Mouse (Mus musculus): ENCODE measurements around the gene Rhox7a. TPM values are rescaled to one million over a fixed set of nuclear protein-coding genes. Genes with fewer than 3 reads are reported as not detected.
"Not testable (repeated sequence)": the region's sequence is repeated elsewhere in the genome, so short reads cannot be mapped to it uniquely, and the experiment has no call there.

Rhox7a gene
- total RNA-seq (2021): not detected

DNA sequence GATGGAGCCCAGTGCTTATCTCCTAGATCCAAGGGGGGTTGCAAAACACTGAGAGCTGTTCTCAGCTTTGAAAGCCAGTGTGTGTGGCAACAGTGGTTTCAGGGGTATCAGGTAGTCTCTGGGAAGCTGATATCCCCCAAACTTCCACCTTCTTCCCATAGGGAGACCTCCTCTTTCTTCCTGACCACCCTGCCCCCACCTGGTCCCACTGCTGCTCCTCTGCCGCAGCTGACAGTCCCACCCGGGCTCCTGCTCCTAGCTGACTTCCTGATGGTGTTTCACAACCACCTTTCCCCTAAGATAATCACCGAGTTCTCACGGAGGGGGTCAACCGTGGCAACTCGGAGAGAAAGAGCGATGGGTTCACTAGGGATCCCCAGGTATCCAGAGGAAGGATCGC, at the start of gene Rhox7a:
Gene Rhox7a, plus strand, starts transcription at position 301 of the 400 bp plus-strand sequence.
- DNase-seq (ENCODE audit: extremely low spot score in 1 of 2, low spot score in 1 of 2): not testable (repeated sequence)

DNA sequence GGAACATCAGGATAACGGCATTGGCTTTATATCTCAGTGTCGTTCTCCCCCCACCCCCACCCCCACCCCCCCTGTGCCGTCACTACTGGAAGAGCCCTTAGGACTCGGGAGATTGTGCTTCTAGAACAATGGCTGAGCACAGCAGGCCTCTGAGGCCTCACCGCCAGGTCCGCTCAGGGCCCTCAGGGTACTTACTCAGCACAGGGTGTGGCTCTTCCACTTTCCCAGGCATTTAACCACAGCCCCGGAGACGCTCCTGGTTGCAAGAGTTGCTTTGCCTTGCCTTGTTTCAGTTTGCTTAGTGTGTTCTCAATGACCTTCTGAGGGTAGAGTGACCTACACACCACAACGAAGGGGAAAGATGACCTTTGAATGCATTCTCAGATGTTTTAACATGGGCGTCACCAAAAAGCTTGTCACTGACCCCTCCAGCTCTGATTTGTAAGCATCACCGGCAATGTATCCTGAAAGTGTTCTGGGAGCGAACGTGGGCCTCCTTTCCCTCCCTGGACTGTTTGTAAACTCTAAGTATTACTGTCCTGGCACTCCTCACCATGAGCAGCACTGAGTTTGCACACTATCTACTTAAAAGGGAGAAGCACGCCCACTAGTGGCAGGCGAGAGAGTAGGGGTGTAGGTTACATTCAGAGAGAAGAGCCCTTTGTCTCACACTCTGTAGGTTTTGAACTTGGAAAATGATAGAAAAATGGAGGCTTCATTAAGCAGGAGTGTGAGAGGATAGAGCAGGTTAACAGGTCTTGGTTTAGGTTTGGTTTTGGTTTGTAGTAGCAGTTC, 24.0 kb upstream of the Rhox7a start:
- no peak for DNase-seq (ENCODE audit: extremely low spot score in 1 of 2, low spot score in 1 of 2)

DNA sequence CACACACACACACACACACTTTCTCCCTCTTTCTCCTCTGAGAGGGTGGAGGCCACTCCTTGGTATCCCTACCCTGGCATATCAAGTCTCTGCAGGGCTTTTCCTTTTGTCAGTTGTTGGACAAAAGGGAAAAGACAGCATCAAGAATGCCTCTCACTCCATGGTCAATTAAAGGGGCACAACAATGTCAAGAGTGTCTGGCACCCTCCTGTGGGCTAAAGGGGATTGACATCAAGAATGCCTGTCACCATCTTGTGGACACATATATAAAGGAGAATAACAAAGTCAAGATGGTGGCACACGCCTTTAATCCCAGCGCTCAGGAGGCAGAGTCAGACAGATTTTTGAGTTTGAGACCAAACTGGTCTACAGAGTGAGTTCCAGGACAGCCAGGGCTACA, 22.1 kb upstream of the Rhox7a start:
- no peak for DNase-seq (ENCODE audit: extremely low spot score in 1 of 2, low spot score in 1 of 2)

DNA sequence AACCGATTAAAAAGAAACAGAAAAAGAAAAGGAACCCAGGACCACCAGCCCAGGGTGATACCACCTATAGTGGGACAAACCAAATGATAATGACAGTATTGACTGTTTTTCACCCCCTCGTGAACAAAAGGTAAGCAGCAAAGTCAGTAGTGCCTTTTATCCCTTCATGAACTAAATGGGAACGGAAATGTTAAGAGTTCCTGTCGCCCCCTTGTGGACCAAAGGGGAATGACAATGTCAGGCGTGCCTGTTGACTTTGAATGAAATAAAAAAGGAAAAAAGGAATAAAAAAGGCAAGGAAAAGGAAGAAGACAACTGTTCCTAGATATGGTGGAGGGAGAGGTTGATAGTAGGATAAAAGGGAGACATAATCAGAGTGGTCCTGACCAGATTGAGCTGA, 20.3 kb upstream of the Rhox7a start:
- peak; percentile 10 to 42 for DNase-seq (ENCODE audit: extremely low spot score in 1 of 2, low spot score in 1 of 2)

DNA sequence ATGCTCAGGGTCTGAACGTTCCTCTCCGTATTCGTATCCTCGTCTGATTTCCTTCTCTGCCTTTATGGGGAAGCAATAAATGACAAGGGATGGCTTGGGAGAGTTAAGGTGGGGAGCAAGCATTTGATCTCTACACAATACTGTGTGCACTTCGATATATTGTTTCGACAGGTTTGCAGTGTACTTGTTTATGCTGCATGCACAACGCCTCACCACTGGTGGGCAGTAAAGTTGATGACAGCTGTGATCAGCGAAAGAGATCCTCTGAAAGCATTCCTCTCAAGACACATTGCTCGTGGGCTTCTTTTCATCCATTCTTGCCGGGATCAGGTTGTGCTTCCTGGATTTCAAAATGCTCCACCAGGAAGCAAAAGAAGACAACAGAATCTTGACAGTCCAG, 15.8 kb upstream of the Rhox7a start:
- no peak for DNase-seq (ENCODE audit: extremely low spot score in 1 of 2, low spot score in 1 of 2)

DNA sequence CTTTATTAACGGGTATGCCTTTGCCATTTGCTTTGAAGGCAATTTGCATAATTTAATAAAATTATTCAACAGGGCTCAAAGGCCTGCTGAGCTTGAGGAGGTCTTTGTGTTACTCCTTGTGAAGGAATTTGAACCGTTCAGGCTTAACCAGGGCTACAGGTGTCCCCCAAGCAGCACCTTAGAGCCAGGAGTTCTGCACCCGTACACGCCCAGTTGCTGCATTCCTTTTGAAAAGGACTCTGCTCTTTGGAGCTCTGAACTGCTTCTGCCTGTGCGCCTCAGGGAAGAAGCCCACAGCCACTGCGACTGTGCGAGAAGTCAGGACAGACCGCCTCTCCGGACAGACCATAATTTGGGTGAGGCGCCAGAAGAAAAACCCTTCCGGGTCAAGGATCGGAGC, 4.9 kb upstream of the Rhox7a start, which contains the start of gene Rhox6:
Gene Rhox6, plus strand, starts transcription at position 301 of the 400 bp plus-strand sequence.
- not testable (repeated sequence) for DNase-seq (ENCODE audit: extremely low spot score in 1 of 2, low spot score in 1 of 2)

- DNase-seq (ENCODE audit: extremely low spot score in 1 of 2, low spot score in 1 of 2): no peak
Measured at GRCm38 (mm10) chrX:37871641-37872040, 40.2 kb downstream of the Rhox7a start.

- no peak for DNase-seq (ENCODE audit: extremely low spot score in 1 of 2, low spot score in 1 of 2)
Measured at GRCm38 (mm10) chrX:37878844-37879243, 47.4 kb downstream of the Rhox7a start, which contains the start of gene Rhox8. Gene Rhox8, minus strand, starts transcription at chrX:37878944.

Other genes starting within 250 kb of the Rhox7a start
- not detected for gene Rhox4f, start 224.0 kb upstream of the Rhox7a start, total RNA-seq (2021)
- not detected for gene Rhox3g, start 203.1 kb upstream of the Rhox7a start, total RNA-seq (2021)
- not detected for gene Rhox2g, start 188.2 kb upstream of the Rhox7a start, total RNA-seq (2021)
- gene Rhox4g, start 180.4 kb upstream of the Rhox7a start, total RNA-seq (2021): not detected
- gene Rhox3h, start 162.9 kb upstream of the Rhox7a start, total RNA-seq (2021): not detected
- gene Rhox2h, start 158.4 kb upstream of the Rhox7a start, total RNA-seq (2021): not detected
- gene Rhox5, start 26.8 kb upstream of the Rhox7a start, total RNA-seq (2021): not detected
- gene Rhox6, start 4.8 kb upstream of the Rhox7a start, total RNA-seq (2021): not detected
- gene Rhox8, start 47.3 kb downstream of the Rhox7a start, total RNA-seq (2021): not detected
- not detected for gene Rhox7b, start 65.5 kb downstream of the Rhox7a start, total RNA-seq (2021)
- gene Rhox9, start 70.1 kb downstream of the Rhox7a start, total RNA-seq (2021): not detected
- gene Btg1-ps1, start 187.1 kb downstream of the Rhox7a start, total RNA-seq (2021): not detected
- gene Btg1-ps2, start 211.4 kb downstream of the Rhox7a start, total RNA-seq (2021): not detected
- not detected for gene Rhox10, start 234.8 kb downstream of the Rhox7a start, total RNA-seq (2021)